Mouse (Mus musculus) gastrocnemius, postnatal 25 days (tissue): Measurements from ENCODE around the gene Hecw2. TPM values are rescaled to one million over a fixed set of nuclear protein-coding genes. Genes with fewer than 3 reads are reported as not detected.

Experiments used
- DNase-seq: peaks from one replicate; pipeline ENCODE4 v3.0.0; 2022
- total RNA-seq, 2 experiments: library from RNA; stranded (reverse); gene quantifications; 1 replicate in 1 of 2; 2 replicates in 1 of 2; pipeline ENCODE4 v1.2.3; 2021

Hecw2 gene
- total RNA-seq, 2 experiments from 2014 or later, result 3.1 to 4.3 TPM

- no peak for DNase-seq
Measured at GRCm38 (mm10) chr1:53894299-53894698, 300.7 kb downstream of the Hecw2 start.

- no peak for DNase-seq
Measured at GRCm38 (mm10) chr1:53890380-53890779, 304.6 kb downstream of the Hecw2 start.

DNA sequence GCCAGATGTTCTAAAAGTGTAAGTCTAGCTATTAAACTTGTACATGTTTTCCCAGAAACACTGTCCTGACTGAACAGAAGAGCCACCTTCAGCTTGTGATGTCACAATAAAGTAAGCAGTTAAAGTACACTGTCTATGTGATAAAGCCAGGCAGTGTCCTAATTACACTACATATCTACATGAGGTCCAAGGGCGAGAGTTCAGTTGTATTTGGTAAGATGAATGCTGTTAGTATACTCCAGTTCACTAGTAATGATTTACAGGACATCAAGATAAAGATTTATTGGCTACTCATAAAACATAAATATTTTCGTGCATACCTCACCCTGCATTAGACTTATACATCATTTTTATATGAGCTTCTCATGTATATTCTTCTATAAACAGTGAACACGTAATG is 305.2 kb downstream of the Hecw2 start:
- DNase-seq, result no peak

GRCm38 (mm10) chr1:53882480-53882879 is 312.5 kb downstream of the Hecw2 start:
- DNase-seq, result no peak

GRCm38 (mm10) chr1:53875919-53876318 is 319.0 kb downstream of the Hecw2 start:
- no peak for DNase-seq

DNA sequence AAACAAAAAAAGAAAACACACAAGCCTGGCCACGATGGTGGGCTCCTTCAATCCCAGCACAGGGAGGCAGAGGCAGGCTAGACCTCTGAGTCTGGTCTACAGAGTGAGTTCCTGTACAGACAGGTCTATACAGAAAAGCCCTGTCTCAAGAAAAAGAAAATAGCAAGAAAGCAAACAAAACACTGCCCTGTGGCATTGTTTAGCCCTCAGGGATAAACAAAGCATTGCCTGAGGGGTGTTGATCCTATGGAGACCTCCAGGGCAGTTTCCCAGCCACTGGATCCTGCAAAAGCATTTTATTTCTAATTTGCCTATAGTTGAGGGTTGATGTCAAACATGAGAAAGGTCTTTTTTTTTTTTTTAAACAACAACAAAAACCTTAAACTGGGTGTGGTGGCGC is 327.7 kb downstream of the Hecw2 start:
- DNase-seq, result no peak

DNA sequence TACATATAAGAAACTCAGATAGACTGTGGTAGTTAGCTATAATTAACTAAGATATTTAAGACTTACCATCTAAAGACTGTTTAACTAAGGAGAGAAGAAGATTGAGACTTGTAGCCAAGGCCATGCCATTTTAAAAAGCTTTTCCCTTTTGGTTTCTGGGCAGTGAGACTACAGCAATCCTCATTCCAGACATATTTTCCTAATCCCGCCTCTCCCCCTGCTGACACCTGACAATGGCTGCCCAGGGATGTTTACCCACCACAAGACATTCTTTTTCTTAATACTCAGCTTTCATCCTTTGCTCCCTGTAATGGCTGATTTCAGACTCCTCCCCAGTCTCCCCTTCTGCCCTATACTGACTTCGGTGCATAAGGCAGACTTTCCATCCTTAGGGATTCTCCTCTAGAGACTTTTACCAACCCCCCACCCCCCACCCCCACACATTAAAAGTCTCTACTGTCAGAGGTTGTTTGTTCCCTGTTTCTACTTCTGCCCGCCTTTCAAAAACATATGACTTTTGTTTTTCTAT is 328.5 kb downstream of the Hecw2 start:
- no peak for DNase-seq

DNA sequence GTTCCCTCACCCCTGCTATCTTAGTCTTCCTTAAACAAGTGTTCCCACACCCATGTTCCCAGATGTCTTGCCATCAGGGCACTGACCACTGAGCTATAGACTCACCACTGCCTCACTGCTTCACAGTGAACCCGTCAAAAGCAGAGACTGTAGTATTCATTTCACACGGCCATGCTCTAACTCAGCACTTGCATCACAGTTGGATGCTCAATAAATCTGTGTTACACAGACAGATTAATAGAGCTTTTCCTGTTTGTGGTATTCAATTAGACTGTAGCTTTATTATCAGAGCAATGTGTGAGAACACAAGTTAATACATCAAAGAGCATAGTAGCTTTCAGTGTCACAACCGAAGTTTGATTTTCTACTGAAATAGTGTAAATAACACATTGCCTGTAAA is 330.9 kb downstream of the Hecw2 start:
- DNase-seq, result no peak

DNA sequence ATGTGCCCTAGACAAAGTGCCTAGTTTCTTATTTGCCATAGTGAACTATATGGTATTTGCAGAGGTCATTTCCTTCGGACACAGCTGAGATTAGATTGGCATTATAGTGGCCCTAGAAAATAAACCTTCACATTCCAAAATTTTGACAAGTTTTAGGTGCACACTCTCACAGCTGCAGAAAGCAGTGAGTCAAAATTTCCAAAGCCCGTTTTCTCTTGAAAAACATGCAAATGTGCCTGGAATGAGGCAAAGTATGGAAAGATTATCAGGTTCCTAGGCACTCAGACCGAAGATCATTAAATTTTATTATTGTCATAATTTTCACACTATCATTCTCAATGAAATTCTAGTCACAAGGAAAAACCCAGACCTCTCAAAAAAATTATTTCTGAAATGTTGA is 334.4 kb downstream of the Hecw2 start:
- no peak for DNase-seq

DNA sequence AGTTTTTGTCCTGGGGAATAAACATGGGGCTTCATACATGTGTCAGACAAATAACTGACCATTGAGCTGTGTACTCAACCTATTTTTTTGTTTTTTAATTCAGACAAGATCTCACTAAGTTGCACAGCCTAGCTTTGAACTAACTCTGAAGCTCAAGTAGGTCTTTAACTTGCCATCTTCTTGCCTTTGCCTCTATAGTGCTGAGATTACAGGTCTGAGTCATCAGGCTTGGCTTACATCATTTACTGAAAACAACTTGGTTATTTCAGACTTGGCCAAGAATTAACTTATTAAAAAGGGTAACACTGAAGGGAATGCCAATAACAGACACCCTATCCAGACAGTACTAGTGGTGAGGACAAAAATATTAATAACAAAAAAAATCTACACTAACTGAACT is 335.8 kb downstream of the Hecw2 start:
- DNase-seq, result no peak

DNA sequence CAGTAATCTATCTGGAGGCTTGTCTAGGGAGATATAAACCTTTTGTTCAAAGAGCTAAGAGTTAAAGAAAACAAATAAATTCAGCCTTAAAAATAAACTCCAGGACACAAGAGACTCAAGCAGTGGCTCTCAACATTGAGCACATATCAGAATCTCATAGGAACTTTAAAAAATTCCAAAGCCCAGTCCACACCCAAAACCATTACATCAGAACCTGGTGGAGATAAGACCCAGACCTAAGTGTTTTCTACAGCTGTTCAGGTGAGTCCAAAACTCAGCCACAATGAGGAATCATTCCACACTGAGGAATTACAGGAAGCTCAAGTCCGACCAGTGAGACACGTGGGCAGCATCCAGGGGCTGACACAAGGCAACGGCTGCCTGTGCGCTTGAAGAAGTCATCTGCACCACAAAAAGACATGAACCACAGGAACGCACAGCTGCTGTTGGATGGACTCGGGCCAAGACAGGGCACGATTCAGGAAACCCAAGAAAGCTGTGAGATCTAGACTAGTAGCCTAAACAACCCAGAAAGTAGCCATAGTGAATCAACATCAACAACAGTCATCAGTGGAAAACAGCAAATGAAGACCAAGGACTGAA is 338.4 kb downstream of the Hecw2 start:
- peak; percentile 20 for DNase-seq

DNA sequence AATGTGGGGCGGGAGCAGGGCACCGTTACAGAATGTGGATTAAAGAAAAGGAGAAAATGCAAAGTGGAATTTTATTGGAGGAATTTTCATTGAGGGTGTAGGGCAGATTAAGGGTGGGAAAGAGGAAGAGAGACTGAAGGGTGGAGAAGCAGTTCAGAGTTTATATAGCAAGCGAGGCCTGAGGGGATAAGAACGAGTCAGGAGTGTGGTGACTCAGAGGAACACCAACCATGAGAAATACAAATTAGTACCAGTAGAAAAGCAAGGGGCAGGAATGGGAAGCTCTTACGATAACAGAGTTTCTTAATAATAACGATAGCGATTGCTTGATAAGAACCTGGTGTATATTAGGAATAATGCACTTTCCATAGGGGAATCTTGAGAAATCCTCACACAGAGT is 339.2 kb downstream of the Hecw2 start:
- DNase-seq, result no peak

GRCm38 (mm10) chr1:53852086-53852610 is 342.8 kb downstream of the Hecw2 start:
- DNase-seq, result no peak

DNA sequence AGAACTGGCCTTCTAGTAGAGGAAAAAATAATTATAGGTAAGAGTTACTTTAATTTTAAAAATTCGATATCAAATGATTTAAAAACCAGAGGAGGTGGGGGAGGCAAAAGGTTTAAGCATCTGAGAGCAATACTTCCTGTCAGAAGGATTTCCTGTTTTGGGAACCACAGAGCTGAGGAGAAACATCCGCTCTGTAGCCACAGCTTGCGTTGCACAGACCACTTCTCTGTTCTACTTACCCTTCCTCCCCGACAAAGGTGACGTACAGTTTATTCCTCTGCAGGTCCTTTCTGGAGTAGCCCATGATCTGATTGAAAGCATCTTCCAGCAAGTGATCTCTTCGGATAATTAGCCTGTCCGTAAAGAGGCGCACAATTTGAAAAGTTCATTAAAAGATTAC is 343.6 kb downstream of the Hecw2 start:
- DNase-seq, result peak; percentile 36

- DNase-seq, result peak; percentile 19
Measured at GRCm38 (mm10) chr1:53850891-53851290, 344.1 kb downstream of the Hecw2 start.

GRCm38 (mm10) chr1:53846665-53847237 is 348.2 kb downstream of the Hecw2 start:
- no peak for DNase-seq

DNA sequence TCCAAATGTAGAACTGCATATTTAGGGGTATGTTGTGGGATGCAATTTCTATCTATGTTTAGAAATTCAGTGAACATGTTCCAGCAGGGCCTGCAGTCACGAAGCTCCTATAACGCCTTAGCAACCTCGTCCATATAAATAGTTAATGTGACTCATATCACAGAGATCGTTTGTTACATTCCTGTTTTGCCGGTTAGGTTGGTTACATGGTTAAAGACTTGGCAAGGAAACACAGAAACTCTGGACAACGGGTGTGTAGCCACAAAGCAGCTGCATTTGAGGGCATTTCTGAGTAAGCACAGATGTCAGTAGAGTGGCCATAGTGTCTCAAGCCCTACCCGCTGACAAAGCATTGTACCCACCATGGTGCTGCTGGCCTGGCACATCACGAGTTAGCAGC is 349.1 kb downstream of the Hecw2 start:
- no peak for DNase-seq

DNA sequence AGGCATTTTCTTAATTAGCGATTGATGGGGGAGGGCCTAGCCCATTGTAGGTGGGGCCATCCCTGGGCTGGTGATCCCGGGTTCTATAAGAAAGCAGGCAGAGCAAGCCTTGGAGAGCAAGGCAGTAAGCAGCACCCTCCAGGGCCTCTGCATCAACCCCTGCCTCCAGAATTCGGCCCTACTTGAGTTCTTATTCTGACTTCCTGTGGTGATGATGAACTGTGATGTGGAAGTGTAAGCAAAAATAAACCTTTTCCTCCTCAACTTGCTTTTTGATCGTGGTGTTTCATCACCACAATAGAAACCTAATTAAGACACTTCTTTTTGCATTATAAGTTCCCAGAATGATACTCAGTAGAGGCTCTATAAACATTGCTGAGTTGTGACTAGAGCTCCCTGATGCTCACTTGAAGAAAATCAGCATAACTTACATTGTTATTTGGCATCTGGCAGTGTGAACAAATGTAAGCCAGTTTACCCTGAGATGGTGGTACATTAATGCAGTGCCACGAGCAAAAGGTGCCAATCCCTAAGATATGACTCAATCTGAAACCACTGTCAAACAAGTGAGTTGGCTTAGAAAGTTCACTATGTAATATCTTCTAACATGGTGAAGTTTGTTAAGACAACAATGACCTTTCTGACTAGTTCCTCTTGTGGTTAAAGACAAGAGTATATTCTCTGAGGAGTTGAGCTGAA is 349.9 kb downstream of the Hecw2 start:
- DNase-seq, result no peak

GRCm38 (mm10) chr1:53844122-53844913 is 350.6 kb downstream of the Hecw2 start:
- no peak for DNase-seq

DNA sequence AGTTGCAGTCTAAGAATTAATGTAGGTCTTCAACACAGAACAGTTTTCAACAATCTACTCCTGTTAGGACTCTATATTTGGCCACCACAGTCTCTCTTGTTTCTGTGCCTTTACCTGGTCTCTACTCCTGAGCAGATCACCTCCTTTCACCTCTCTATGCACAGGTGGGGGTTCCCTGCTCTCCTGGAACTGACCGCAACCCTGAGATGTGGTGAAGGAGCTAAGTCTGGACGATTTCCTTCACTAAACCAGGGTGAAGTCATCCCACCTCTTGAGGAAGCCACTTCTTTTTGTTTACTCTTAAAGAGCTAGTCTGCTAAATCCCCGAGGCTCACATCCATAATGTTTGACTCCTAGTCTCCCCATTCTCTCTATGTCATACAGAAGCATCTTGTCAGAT is 351.9 kb downstream of the Hecw2 start:
- DNase-seq, result no peak

DNA sequence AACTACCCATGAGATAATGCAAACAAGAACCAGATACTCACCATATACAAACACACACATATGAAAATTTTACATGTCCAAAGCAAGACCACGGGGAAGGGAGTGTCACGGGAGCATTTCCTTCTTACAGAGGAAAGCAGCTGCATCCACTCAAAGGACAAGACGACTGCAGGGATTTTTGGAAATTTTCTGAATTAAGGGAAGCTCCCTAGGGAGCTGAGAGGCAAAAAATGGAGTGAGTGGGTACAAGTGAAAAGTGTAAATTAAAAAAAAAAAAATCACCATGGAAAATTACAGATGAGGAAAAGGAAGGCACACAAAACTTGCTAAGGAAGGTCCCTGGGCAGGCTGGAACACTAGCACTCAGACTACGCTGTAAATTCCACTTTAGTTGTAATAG is 353.9 kb downstream of the Hecw2 start:
- no peak for DNase-seq

- no peak for DNase-seq
Measured at GRCm38 (mm10) chr1:53839392-53839791, 355.6 kb downstream of the Hecw2 start.
